ENCODE assay signal across 23 mouse cellular contexts in the genomic region with DNA sequence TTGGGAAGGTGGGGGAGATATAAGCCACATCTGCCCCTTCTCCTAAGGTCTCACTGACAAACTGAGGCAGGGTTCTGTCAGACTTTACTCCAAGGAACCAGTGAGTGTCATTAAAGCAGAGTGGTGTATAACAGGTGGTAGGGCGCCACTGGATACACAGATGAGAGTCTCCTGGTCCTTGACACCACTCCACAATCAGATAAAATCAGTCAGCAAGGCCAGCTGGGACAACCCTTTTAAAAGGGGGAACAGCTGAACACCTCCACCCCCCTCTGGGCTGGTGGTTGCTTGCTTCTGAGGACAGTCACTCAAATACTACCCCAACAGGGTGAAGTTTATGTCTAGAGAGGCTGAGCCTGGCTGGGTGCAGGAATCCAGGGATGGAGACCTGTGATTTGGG. TPM values are rescaled to one million over a fixed set of nuclear protein-coding genes. Genes with fewer than 3 reads are reported as not detected.
DNase-seq lines count a peak whose midpoint lies in the region; ATAC-seq and TF ChIP-seq lines count a peak whose summit lies in the region.
"Had no signal": no experiment of that assay in that cellular context is flagged by ENCODE, and none has a peak within 500 bp of the region (broad histone marks: within the 10 kb centered on the region; RNA-seq: fewer than 3 reads in every experiment).

No protein-coding gene starts in this region.

- H3K36me3 ChIP-seq in forebrain, embryonic 15.5 days: peaks cover 48% of the 10 kb centered on the region
- H3K36me3 ChIP-seq in forebrain, embryonic 10.5 days (replicated peaks): peaks cover 64% of the 10 kb centered on the region
- peaks cover 59% of the 10 kb centered on the region for H3K36me3 ChIP-seq in hindbrain, embryonic 13.5 days
- peaks cover 63% of the 10 kb centered on the region for H3K36me3 ChIP-seq in hindbrain, embryonic 10.5 days
- 0 out of 2 replicates have a peak, but pooled peaks cover 5% of the 10 kb centered on the region for H3K36me3 ChIP-seq in stomach, postnatal 0 days (ENCODE audit: control insufficient read depth, insufficient read depth, low read length)

- no peak for TF ChIP-seq EP300 in stomach, postnatal 0 days (optimal IDR thresholded peaks at IDR 0.05)

- H3K9ac ChIP-seq in forebrain, embryonic 15.5 days (replicated peaks): no peak overlapping the region
- 0 out of 2 replicates have a peak overlapping the region, but pooled peaks have one; percentile 4 for H3K9ac ChIP-seq in hindbrain, embryonic 13.5 days
- no peak overlapping the region for H3K9ac ChIP-seq in stomach, postnatal 0 days (ENCODE audit: low read length)
- H3K9ac ChIP-seq: embryonic facial prominence, embryonic 13.5 days; heart, embryonic 13.5 days; hindbrain, embryonic 12.5 days; intestine, embryonic 15.5 days had no signal

- H3K4me2 ChIP-seq in forebrain, embryonic 15.5 days (replicated peaks): no peak overlapping the region
- no peak overlapping the region for H3K4me2 ChIP-seq in hindbrain, embryonic 13.5 days
- no peak overlapping the region for H3K4me2 ChIP-seq in stomach, postnatal 0 days (replicated peaks; ENCODE audit: low read depth)
- H3K4me2 ChIP-seq: embryonic facial prominence, embryonic 13.5 days; heart, embryonic 13.5 days; hindbrain, embryonic 12.5 days; intestine, embryonic 15.5 days had no signal

- ATAC-seq in forebrain, embryonic 15.5 days (replicated peaks): no peak
- ATAC-seq in hindbrain, embryonic 13.5 days (ENCODE audit: low FRiP score): no peak
- 0 out of 2 replicates have a peak, but pooled peaks have one; percentile 9 for ATAC-seq in stomach, postnatal 0 days (ENCODE audit: low FRiP score, low TSS enrichment)
- ATAC-seq: CD4-positive, CD25-positive, alpha-beta regulatory T cell, adult 4 months; hindbrain, embryonic 16.5 days; intestine, embryonic 15.5 days had no signal

- no peak overlapping the region for H3K4me3 ChIP-seq in forebrain, embryonic 15.5 days
- H3K4me3 ChIP-seq in forebrain, embryonic 10.5 days: no peak overlapping the region
- H3K4me3 ChIP-seq in hindbrain, embryonic 13.5 days: no peak overlapping the region
- no peak overlapping the region for H3K4me3 ChIP-seq in hindbrain, embryonic 10.5 days
- no peak overlapping the region for H3K4me3 ChIP-seq in stomach, postnatal 0 days (ENCODE audit: low read depth, low read length)
- H3K4me3 ChIP-seq: embryonic facial prominence, embryonic 13.5 days; heart, adult 2 months; heart, embryonic 10.5 days; heart, embryonic 13.5 days; hindbrain, embryonic 12.5 days; intestine, embryonic 15.5 days had no signal

- TF ChIP-seq CTCF in stomach, postnatal 0 days (IDR thresholded peaks at IDR 0.05; ENCODE audit: low read depth): no peak

- no peaks in the 10 kb centered on the region for H3K9me3 ChIP-seq in forebrain, embryonic 15.5 days
- H3K9me3 ChIP-seq in forebrain, embryonic 10.5 days: no peaks in the 10 kb centered on the region
- H3K9me3 ChIP-seq in hindbrain, embryonic 13.5 days: no peaks in the 10 kb centered on the region
- H3K9me3 ChIP-seq in hindbrain, embryonic 10.5 days: no peaks in the 10 kb centered on the region
- no peaks in the 10 kb centered on the region for H3K9me3 ChIP-seq in stomach, postnatal 0 days (ENCODE audit: control insufficient read depth, low read length)
- H3K9me3 ChIP-seq: embryonic facial prominence, embryonic 13.5 days; heart, embryonic 10.5 days; heart, embryonic 13.5 days; hindbrain, embryonic 12.5 days; intestine, embryonic 15.5 days had no signal

- 97% methylated on average over 1 of the region's 1 CpGs for WGBS in forebrain, embryonic 15.5 days
- 82% methylated on average over 1 of the region's 1 CpGs for WGBS in forebrain, embryonic 10.5 days
- 100% methylated on average over 1 of the region's 1 CpGs for WGBS in hindbrain, embryonic 13.5 days
- 95% methylated on average over 1 of the region's 1 CpGs for WGBS in hindbrain, embryonic 10.5 days
- 88% methylated on average over 1 of the region's 1 CpGs for WGBS in stomach, postnatal 0 days

- H3K27ac ChIP-seq in forebrain, embryonic 15.5 days (replicated peaks): peak overlapping the region; percentile 69
- H3K27ac ChIP-seq in forebrain, embryonic 10.5 days: no peak overlapping the region
- no peak overlapping the region for H3K27ac ChIP-seq in hindbrain, embryonic 13.5 days
- no peak overlapping the region for H3K27ac ChIP-seq in hindbrain, embryonic 10.5 days
- H3K27ac ChIP-seq in stomach, postnatal 0 days (replicated peaks): no peak overlapping the region
- H3K27ac ChIP-seq: heart, adult 2 months; heart, embryonic 10.5 days; heart, embryonic 13.5 days; intestine, embryonic 15.5 days had no signal

- no peak for DNase-seq in forebrain, embryonic 10.5 days (ENCODE audit: extremely low spot score, low spot score)
- DNase-seq in hindbrain, embryonic 10.5 days (ENCODE audit: low spot score): no peak
- no peak for DNase-seq in stomach, postnatal 0 days (ENCODE audit: low spot score)
- DNase-seq in frontal cortex, adult 2 months (ENCODE audit: extremely low spot score in 1 of 2, low spot score in 1 of 2): no peak
- DNase-seq: cerebellum, adult 11 months; cerebellum, adult 2 months; cerebellum, adult 9-11 months; cerebellum, postnatal 25 days; gastrocnemius, postnatal 10 days; gastrocnemius, postnatal 36 days; heart, adult 2 months; heart, postnatal 14 days; heart, postnatal 4 days; kidney, adult 11 months had no signal

- H3K27me3 ChIP-seq in forebrain, embryonic 15.5 days: no peaks in the 10 kb centered on the region
- H3K27me3 ChIP-seq in forebrain, embryonic 10.5 days (ENCODE audit: poor library complexity, severe bottlenecking): no peaks in the 10 kb centered on the region
- H3K27me3 ChIP-seq in hindbrain, embryonic 13.5 days: no peaks in the 10 kb centered on the region
- H3K27me3 ChIP-seq in hindbrain, embryonic 10.5 days (ENCODE audit: insufficient read depth, poor library complexity, severe bottlenecking): no peaks in the 10 kb centered on the region
- no peaks in the 10 kb centered on the region for H3K27me3 ChIP-seq in stomach, postnatal 0 days (ENCODE audit: control insufficient read depth, insufficient read depth, low read length)
- H3K27me3 ChIP-seq: embryonic facial prominence, embryonic 13.5 days; heart, embryonic 13.5 days; hindbrain, embryonic 12.5 days; intestine, embryonic 15.5 days had no signal

- no peaks in the 10 kb centered on the region; the same call in 1 of the 2 replicates for H3K4me1 ChIP-seq in forebrain, embryonic 15.5 days
- H3K4me1 ChIP-seq in forebrain, embryonic 10.5 days: no peaks in the 10 kb centered on the region
- H3K4me1 ChIP-seq in hindbrain, embryonic 13.5 days (replicated peaks): no peaks in the 10 kb centered on the region
- no peaks in the 10 kb centered on the region for H3K4me1 ChIP-seq in hindbrain, embryonic 10.5 days (replicated peaks)
- no peaks in the 10 kb centered on the region for H3K4me1 ChIP-seq in stomach, postnatal 0 days (replicated peaks; ENCODE audit: control insufficient read depth, insufficient read depth)
- H3K4me1 ChIP-seq: embryonic facial prominence, embryonic 13.5 days; heart, embryonic 10.5 days; heart, embryonic 13.5 days; hindbrain, embryonic 12.5 days; intestine, embryonic 15.5 days had no signal

RNA-seq across cellular contexts. Expression of a gene that starts 22.5 kb away (rescaled TPM):
- 5.2 and 6.7 TPM in 2 replicates for polyA plus RNA-seq in forebrain, embryonic 15.5 days (2015; fragmentation: Nextera tagmentation; extraction: Ambion mirVana)
- 8.9 and 9.2 TPM in 2 replicates for polyA plus RNA-seq in forebrain, embryonic 10.5 days (2016; fragmentation: Nextera tagmentation; extraction: Ambion mirVana)
- 8.2 and 8.3 TPM in 2 replicates for polyA plus RNA-seq in hindbrain, embryonic 13.5 days (2015; fragmentation: Nextera tagmentation; extraction: Ambion mirVana)
- polyA plus RNA-seq in hindbrain, embryonic 10.5 days (2016; fragmentation: Nextera tagmentation; extraction: Ambion mirVana): 5.1 and 8.2 TPM in 2 replicates
- polyA plus RNA-seq in stomach, postnatal 0 days (2015; fragmentation: Nextera tagmentation; extraction: Ambion mirVana): 9.2 and 9.4 TPM in 2 replicates
- 10.7 and 13.3 TPM in 2 replicates for polyA plus RNA-seq in frontal cortex, adult 2 months (2012; rRNA removed)

RNA-seq across cellular contexts. Expression of a gene that starts 42.2 kb away (rescaled TPM):
- polyA plus RNA-seq in forebrain, embryonic 15.5 days (2015; fragmentation: Nextera tagmentation; extraction: Ambion mirVana): 28.2 and 32.7 TPM in 2 replicates
- polyA plus RNA-seq in forebrain, embryonic 10.5 days (2016; fragmentation: Nextera tagmentation; extraction: Ambion mirVana): 25.5 and 26.3 TPM in 2 replicates
- polyA plus RNA-seq in hindbrain, embryonic 13.5 days (2015; fragmentation: Nextera tagmentation; extraction: Ambion mirVana): 18.2 and 24.7 TPM in 2 replicates
- polyA plus RNA-seq in hindbrain, embryonic 10.5 days (2016; fragmentation: Nextera tagmentation; extraction: Ambion mirVana): 28.3 and 35.7 TPM in 2 replicates
- polyA plus RNA-seq in stomach, postnatal 0 days (2015; fragmentation: Nextera tagmentation; extraction: Ambion mirVana): 18.5 and 20.9 TPM in 2 replicates
- polyA plus RNA-seq in frontal cortex, adult 2 months (2012; rRNA removed): 23.3 and 29.3 TPM in 2 replicates

RNA-seq across cellular contexts. Expression of a gene that starts 46.4 kb away (rescaled TPM):
- 312 TPM in 2 replicates for polyA plus RNA-seq in forebrain, embryonic 15.5 days (2015; fragmentation: Nextera tagmentation; extraction: Ambion mirVana)
- 327 and 330 TPM in 2 replicates for polyA plus RNA-seq in forebrain, embryonic 10.5 days (2016; fragmentation: Nextera tagmentation; extraction: Ambion mirVana)
- 334 and 351 TPM in 2 replicates for polyA plus RNA-seq in hindbrain, embryonic 13.5 days (2015; fragmentation: Nextera tagmentation; extraction: Ambion mirVana)
- 297 and 325 TPM in 2 replicates for polyA plus RNA-seq in hindbrain, embryonic 10.5 days (2016; fragmentation: Nextera tagmentation; extraction: Ambion mirVana)
- 26.0 and 28.7 TPM in 2 replicates for polyA plus RNA-seq in stomach, postnatal 0 days (2015; fragmentation: Nextera tagmentation; extraction: Ambion mirVana)
- 25.1 and 28.8 TPM in 2 replicates for polyA plus RNA-seq in frontal cortex, adult 2 months (2012; rRNA removed)
- polyA plus RNA-seq: CD4-positive, CD25-positive, alpha-beta regulatory T cell, adult 4 months had no signal

RNA-seq across cellular contexts. Expression of a gene that starts 57.4 kb away (rescaled TPM):
- polyA plus RNA-seq in forebrain, embryonic 15.5 days (2015; fragmentation: Nextera tagmentation; extraction: Ambion mirVana): 213 and 219 TPM in 2 replicates
- polyA plus RNA-seq in forebrain, embryonic 10.5 days (2016; fragmentation: Nextera tagmentation; extraction: Ambion mirVana): 225 and 226 TPM in 2 replicates
- polyA plus RNA-seq in hindbrain, embryonic 13.5 days (2015; fragmentation: Nextera tagmentation; extraction: Ambion mirVana): 194 and 201 TPM in 2 replicates
- polyA plus RNA-seq in hindbrain, embryonic 10.5 days (2016; fragmentation: Nextera tagmentation; extraction: Ambion mirVana): 217 and 229 TPM in 2 replicates
- 135 and 146 TPM in 2 replicates for polyA plus RNA-seq in stomach, postnatal 0 days (2015; fragmentation: Nextera tagmentation; extraction: Ambion mirVana)
- polyA plus RNA-seq in frontal cortex, adult 2 months (2012; rRNA removed): 114 and 115 TPM in 2 replicates

Comparison
In these comparisons a context has a peak if more than half of its experiments do, and no peak if none do; other contexts are left out.
1. RNA of a gene that starts 46.4 kb away (polyA plus RNA-seq): 334 to 351 TPM in hindbrain, embryonic 13.5 days, 327 to 330 TPM in forebrain, embryonic 10.5 days, 297 to 325 TPM in hindbrain, embryonic 10.5 days and 312 TPM in forebrain, embryonic 15.5 days; 25.1 to 28.8 TPM in frontal cortex, adult 2 months and 26.0 to 28.7 TPM in stomach, postnatal 0 days; every median in the first group is over 10 times any median in the second.